Mouse (Mus musculus): ENCODE measurements around the gene Fam167b. TPM values are rescaled to one million over a fixed set of nuclear protein-coding genes. Genes with fewer than 3 reads are reported as not detected.

Gene Fam167b
- polyA plus RNA-seq, 1 experiment from 2014 or later, result 0.31 TPM

DNA sequence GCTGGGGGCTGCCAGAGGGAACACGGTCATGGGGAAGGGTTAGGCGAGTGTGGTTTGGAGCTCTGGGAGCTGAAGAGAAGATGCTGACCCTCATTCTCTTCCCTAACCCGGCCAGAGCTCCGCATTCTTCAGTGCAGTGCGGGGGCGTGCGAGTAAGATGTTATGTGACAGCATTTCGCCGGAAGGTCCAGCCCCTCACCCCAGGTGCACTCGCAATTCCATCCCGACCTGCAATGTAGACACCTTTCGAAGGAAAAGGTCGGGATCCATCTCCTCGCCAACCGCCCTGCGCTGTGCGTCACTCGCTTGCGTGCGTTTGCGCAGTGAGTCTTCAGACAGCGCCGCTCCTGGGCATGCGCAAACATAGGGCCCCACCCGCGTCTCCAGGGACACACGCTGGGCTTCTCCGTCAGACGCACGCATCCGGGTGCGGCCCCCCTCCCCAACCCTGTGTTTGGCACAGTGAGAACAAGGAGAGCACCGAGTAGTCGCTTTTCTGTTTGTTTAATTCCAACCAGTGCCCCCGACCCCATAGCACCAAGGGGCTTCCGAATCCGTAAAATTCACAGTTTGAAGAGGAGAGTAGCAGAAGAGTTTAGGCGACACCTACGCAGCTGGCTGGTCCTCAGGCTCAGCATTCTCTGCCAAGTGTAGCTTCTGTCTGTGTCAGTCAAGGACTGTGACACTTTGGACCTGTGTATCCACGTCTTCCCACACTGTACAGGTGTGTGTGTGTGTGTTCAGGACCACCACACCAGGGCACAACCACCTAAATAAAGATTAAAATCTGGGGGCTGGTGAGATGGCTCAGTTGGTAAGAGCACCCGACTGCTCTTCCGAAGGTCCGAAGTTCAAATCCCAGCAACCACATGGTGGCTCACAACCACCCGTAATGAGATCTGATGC is 40.7 kb upstream of the Fam167b start, which contains the start of gene Iqcc:
Iqcc (minus strand) TSS at position 314 of the 906 bp plus-strand sequence.
- Histone ChIP-seq H3K27me3 (replicated peaks) (no peaks in the 10 kb centered on the region), H3K4me2 (peak within 1 kb of the TSS; percentile 77), H3K9ac (peak within 1 kb of the TSS; percentile 73), H3K27ac (peak within 1 kb of the TSS; percentile 92), H3K9me3 (no peaks in the 10 kb centered on the region), H3K4me3 (peak within 1 kb of the TSS; percentile 55), H3K36me3 (replicated peaks) (no peaks in the 10 kb centered on the region), H3K4me1 (peaks cover 41% of the 10 kb centered on the region)
- 4% methylated on average over 44 of the region's 44 CpGs for WGBS
- peak; percentile 89 for ATAC-seq (replicated peaks)

DNA sequence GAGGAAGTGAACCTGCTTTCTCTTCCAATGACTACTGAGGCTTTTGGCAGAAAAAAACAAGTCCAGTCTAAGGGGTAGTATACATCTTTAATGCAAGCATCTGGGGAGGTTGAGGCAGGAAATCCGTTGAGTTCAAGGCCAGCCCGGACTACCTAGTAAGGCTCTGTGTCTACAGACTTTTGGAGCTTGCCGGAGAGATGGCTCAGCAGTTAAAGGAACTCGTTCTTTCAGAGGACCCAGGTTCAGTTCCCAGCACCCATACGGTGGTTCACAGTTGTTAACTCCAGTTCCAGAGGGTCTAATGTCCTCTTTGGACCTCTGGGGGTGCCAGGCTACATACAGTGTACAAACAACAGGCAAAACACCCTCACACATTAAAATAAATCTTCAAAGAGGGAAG is 39.7 kb upstream of the Fam167b start:
- ATAC-seq (replicated peaks), result no peak
- Histone ChIP-seq H3K27me3 (replicated peaks) (no peaks in the 10 kb centered on the region), H3K9ac (peak overlapping the region; percentile 73; the same call in 1 of the 2 replicates), H3K4me3 (peak overlapping the region; percentile 55), H3K36me3 (replicated peaks) (no peaks in the 10 kb centered on the region), H3K9me3 (no peaks in the 10 kb centered on the region), H3K27ac (peak overlapping the region; percentile 92; the same call in 1 of the 2 replicates), H3K4me1 (peaks cover 39% of the 10 kb centered on the region), H3K4me2 (peak overlapping the region; percentile 77)
- WGBS, result 94% methylated on average over 5 of the region's 5 CpGs

DNA sequence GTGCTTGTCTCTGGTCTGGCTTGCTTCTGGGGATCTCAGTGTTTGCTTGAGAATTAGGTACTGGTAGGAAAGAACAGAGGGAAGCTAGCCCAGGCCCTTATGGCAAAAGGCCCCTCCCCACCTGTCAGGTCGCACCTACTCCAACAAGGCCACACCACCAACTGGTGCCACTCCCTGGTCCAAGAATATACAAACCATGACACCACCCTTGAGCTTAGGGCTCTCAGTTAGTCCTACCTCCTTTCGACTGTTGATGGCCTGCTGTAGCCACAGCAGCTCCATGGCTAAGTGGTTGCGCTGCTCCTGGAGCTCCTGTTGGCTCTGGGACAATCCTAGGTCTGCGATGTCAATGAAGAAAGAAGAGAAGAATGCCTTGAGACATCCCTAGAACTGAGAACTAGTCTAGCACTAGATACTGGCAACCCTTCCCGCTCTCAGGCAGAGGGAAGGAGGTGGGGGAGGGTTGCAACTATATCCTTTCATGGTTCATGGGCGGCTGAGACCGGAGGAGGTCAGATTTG is 38.8 kb upstream of the Fam167b start:
- Histone ChIP-seq H3K27ac (no peak overlapping the region), H3K27me3 (replicated peaks) (no peaks in the 10 kb centered on the region), H3K9me3 (no peaks in the 10 kb centered on the region), H3K4me2 (no peak overlapping the region), H3K9ac (no peak overlapping the region), H3K36me3 (replicated peaks) (no peaks in the 10 kb centered on the region), H3K4me1 (peaks cover 31% of the 10 kb centered on the region), H3K4me3 (no peak overlapping the region)
- no peak for ATAC-seq (replicated peaks)
- WGBS, result 95% methylated on average over 7 of the region's 7 CpGs

DNA sequence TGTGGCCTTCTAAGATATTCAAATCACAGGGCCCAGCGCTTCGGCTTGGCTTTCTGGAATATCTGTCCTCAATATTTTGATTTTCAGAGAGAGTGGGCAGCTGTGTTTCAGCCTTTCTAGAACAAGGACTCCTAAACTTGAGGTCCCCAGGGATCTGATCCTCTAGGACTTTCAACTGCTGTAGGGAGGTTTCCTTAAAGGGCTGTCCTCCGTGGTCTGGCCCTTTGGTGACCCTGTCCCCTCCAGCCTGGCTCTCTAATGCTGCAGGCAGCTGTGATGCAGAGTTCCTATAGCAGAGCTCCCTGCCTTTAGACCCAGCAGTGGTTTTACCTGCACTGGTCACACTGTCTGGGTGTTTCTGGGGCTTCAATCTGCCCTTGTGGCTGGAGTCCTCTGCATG is 38.3 kb upstream of the Fam167b start:
- H3K4me1 ChIP-seq, result peaks cover 25% of the 10 kb centered on the region
- no peak for ATAC-seq (replicated peaks)
- H3K9ac ChIP-seq, result no peak overlapping the region
- no peaks in the 10 kb centered on the region for H3K27me3 ChIP-seq (replicated peaks)
- 93% methylated on average over 3 of the region's 3 CpGs for WGBS
- H3K9me3 ChIP-seq, result no peaks in the 10 kb centered on the region
- H3K4me2 ChIP-seq, result no peak overlapping the region
- H3K27ac ChIP-seq, result no peak overlapping the region
- no peak overlapping the region for H3K4me3 ChIP-seq
- no peaks in the 10 kb centered on the region for H3K36me3 ChIP-seq (replicated peaks)

DNA sequence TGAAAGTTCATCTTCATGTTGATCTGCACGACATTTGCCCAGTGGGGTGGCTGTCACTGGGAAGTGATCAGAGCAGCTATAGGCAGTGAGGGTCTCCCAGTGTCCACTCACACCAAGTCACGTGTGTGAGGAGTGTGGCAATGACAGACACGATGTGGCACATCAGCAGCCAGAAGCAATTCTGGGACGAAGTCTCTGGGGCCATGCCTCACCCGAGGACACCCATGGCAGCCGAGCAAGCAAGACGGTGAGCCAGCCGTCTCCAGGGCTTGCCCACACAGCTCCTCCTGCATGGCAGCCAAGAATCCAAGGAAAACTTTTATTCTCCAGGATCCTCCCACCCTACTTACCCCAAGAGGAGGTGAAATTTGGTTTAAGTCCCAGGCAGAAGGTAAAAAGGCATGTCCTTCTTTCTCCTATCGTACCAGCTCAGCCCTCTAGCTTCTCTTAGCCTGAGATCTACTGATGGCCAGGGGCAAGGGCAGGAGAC is 37.5 kb upstream of the Fam167b start:
- Histone ChIP-seq H3K4me1 (peaks cover 17% of the 10 kb centered on the region), H3K9me3 (no peaks in the 10 kb centered on the region), H3K27me3 (replicated peaks) (no peaks in the 10 kb centered on the region), H3K9ac (no peak overlapping the region), H3K4me2 (no peak overlapping the region), H3K36me3 (replicated peaks) (no peaks in the 10 kb centered on the region), H3K4me3 (no peak overlapping the region), H3K27ac (no peak overlapping the region)
- WGBS, result 91% methylated on average over 9 of the region's 9 CpGs
- ATAC-seq (replicated peaks), result no peak

DNA sequence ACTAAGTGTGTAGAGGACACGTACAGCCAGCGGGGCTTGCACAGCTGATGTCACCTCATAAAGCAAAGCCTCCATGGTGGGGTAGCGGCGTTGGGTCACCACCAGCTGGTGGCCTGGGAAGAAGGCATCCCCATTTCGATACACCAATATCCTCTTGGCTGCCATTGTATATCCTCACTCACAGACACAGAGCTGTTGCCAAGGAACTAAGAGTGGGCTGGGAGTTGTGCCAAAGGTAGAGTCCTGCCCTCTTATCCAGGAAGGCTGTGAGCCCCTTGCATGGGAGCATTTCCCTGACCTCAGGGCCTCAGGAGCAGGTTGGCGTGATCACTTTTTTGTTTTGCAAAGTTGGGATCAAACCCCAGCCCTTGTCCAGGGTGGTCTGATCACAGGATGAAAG is 35.7 kb upstream of the Fam167b start, which contains the start of gene Dcdc2b:
Dcdc2b (minus strand) TSS at position 165 of the 400 bp plus-strand sequence.
- 78% methylated on average over 6 of the region's 6 CpGs for WGBS
- no peak within 1 kb of the TSS for H3K9ac ChIP-seq
- H3K4me3 ChIP-seq, result no peak within 1 kb of the TSS
- H3K36me3 ChIP-seq (replicated peaks), result no peaks in the 10 kb centered on the region
- H3K27ac ChIP-seq, result no peak within 1 kb of the TSS
- no peaks in the 10 kb centered on the region for H3K27me3 ChIP-seq (replicated peaks)
- H3K9me3 ChIP-seq, result no peaks in the 10 kb centered on the region
- H3K4me1 ChIP-seq, result peaks cover 9% of the 10 kb centered on the region
- no peak for ATAC-seq (replicated peaks)
- no peak within 1 kb of the TSS for H3K4me2 ChIP-seq

DNA sequence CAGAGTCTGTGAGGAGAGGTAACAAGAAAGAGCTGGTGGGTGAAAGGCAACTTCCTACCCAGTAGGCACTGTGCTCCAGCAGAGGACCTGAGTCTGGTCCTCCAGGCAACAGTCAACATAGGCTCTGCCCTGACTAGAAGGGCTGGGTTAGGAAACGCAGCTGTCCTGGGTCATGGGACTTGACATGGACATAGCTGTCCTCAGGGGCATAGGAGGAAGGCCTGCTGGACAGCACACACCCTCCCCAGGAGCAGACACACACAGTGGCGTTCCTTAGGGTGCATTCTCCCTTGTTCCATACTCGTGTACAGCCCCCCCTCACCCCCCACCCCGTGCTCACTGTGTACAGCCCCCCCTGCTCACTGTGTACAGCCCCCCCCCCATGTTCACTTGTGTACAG is 32.1 kb upstream of the Fam167b start:
- H3K4me1 ChIP-seq, result peaks cover 6% of the 10 kb centered on the region; the same call in 1 of the 2 replicates
- ATAC-seq (replicated peaks), result no peak
- no peak overlapping the region for H3K9ac ChIP-seq
- no peaks in the 10 kb centered on the region for H3K9me3 ChIP-seq
- no peak overlapping the region for H3K4me2 ChIP-seq
- 73% methylated on average over 4 of the region's 4 CpGs for WGBS
- peaks cover 10% of the 10 kb centered on the region for H3K36me3 ChIP-seq (replicated peaks)
- no peak overlapping the region for H3K4me3 ChIP-seq
- no peak overlapping the region for H3K27ac ChIP-seq
- no peaks in the 10 kb centered on the region for H3K27me3 ChIP-seq (replicated peaks)

DNA sequence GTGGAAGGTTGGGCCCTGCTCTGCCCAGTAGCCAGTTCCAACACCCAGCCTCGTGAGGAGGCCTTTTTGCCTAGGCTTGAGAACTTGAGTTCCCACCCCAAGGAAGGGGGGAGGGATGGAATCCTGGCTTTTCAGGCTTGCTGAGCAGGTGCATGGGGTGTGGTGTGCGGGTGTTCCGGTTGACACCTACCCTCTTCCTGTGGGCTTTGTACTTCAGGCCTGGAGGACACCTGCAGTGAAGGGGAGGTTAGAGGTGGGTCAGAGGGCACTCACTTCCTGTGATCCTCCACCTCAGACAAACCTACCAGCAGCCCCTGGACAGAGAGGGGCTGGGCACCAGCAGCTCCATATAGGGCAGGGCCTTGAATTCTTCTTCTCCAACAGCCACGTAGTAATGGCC is 31.7 kb upstream of the Fam167b start:
- Histone ChIP-seq H3K27me3 (replicated peaks) (no peaks in the 10 kb centered on the region), H3K27ac (no peak overlapping the region), H3K9ac (no peak overlapping the region), H3K36me3 (replicated peaks) (peaks cover 13% of the 10 kb centered on the region), H3K4me2 (no peak overlapping the region), H3K4me3 (no peak overlapping the region), H3K9me3 (no peaks in the 10 kb centered on the region), H3K4me1 (peaks cover 6% of the 10 kb centered on the region; the same call in 1 of the 2 replicates)
- WGBS, result 88% methylated on average over 4 of the region's 4 CpGs
- no peak for ATAC-seq (replicated peaks)

DNA sequence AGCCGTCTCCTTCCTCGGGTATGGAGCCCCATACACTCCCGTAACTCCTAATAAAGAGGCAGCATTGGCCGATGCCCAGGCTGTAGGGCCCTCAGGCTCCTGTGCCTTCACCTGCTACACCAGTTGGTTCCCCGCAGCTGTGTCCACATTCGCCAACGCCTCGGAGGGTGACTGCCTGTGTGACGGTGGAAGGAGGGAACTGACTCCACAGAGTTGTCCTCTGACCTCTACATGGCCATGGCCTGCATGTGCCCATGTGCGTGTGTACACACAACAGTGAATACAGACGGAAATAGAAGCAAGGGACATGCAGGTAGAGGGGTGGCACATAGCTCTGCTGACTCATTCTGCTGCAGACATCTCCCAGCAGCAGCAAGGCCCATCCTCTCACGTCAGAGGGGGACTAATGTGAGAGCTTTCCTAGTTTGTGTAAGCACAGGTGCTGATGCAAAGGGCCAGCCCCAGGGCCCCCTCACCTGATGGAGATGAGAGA is 30.8 kb upstream of the Fam167b start:
- Histone ChIP-seq H3K36me3 (replicated peaks) (peaks cover 18% of the 10 kb centered on the region), H3K4me1 (peaks cover 6% of the 10 kb centered on the region; the same call in 1 of the 2 replicates), H3K4me3 (no peak overlapping the region), H3K9ac (no peak overlapping the region), H3K27ac (no peak overlapping the region), H3K9me3 (no peaks in the 10 kb centered on the region), H3K4me2 (no peak overlapping the region), H3K27me3 (replicated peaks) (no peaks in the 10 kb centered on the region)
- WGBS, result 85% methylated on average over 12 of the region's 12 CpGs
- ATAC-seq (replicated peaks), result no peak

DNA sequence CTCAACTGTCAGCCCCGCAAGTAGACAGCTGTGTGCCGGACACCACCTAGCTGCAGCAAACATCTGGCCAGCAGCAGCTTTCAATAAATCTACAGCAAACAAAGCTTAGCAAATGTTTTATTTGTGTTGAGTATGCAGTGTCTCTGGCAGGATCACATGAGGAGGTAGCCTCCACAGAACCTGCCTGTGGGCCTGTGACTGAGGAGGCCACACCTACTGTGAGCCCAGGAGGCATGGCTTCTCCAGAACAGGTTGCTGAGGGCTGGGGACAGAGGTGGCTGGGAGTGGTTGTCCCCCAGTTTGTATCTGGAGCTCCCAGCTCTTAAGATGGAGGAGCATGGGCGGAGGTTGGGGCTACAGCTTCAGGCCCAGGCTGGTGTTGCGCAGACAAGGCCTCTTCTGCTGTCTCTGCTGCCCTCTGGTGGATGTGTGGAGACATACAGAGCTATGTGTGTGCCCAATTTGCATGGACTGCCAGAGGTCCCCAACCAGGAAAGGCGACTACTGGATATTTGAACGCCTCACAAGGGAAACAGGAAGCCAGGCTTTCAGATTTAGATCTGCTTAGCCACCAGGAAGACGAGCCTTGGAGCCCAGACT is 30.2 kb upstream of the Fam167b start:
- H3K27ac ChIP-seq, result peak overlapping the region; percentile 72
- peak; percentile 78 for ATAC-seq (replicated peaks)
- peaks cover 6% of the 10 kb centered on the region; the same call in 1 of the 2 replicates for H3K4me1 ChIP-seq
- H3K9ac ChIP-seq, result 0 out of 2 replicates have a peak overlapping the region, but pooled peaks have one; percentile 14
- WGBS, result 40% methylated on average over 7 of the region's 7 CpGs
- peaks cover 18% of the 10 kb centered on the region for H3K36me3 ChIP-seq (replicated peaks)
- no peaks in the 10 kb centered on the region for H3K27me3 ChIP-seq (replicated peaks)
- no peaks in the 10 kb centered on the region for H3K9me3 ChIP-seq
- H3K4me2 ChIP-seq, result no peak overlapping the region
- H3K4me3 ChIP-seq, result no peak overlapping the region

DNA sequence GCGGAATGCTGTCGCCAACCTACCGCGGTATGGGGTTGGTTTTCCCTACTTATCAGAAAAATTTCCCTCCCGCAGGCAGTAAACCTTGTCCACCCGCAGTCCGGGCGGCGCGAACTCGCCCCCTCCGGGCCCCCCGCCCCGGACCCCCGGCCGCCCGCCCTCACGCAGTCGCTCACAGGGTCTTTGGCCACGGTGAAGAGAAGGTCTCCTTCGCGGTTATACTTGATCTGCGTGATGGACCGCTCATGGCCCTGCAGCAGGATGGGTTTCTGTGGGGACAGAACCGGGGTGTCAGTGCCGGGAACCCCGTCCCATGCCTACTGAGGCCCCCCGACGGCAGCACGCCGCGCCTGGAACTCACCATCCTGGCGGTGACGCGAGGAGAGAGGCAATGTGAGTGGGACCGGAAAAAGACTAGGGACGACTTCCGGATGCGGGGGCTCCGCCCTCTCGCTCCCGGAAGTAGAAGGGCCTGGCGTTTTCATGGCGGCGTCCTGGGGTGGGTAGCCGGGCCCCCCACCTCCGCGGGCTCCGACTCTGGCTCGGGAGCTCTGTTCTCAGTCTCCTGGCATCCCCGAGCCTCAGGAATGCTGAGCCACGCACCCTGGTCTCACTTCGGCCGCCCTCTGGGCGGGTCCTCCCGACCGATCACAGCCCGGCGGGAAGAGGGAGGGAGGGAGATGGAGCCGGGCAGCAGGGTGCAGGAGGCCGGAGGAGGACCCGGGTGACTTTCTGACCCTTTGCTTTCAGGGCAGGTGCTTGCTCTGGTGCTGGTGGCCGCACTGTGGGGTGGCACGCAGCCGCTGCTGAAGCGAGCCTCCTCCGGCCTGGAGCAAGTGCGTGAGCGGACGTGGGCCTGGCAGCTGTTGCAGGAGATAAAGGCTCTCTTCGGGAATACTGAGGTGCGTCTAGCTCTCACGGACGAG is 22.1 kb upstream of the Fam167b start, which contains the start of the genes Eif3i and Tmem234:
Eif3i (minus strand) TSS at position 416 of the 926 bp plus-strand sequence.
Tmem234 (plus strand) TSS at position 436 of the 926 bp plus-strand sequence.
- peak within 1 kb of the TSS; percentile 85 for H3K4me2 ChIP-seq
- no peaks in the 10 kb centered on the region for H3K27me3 ChIP-seq (replicated peaks)
- peak within 1 kb of the TSS; percentile 92 for H3K4me3 ChIP-seq
- peak within 1 kb of the TSS; percentile 77 for H3K27ac ChIP-seq
- peak; percentile 91 for ATAC-seq (replicated peaks)
- peak within 1 kb of the TSS; percentile 96 for H3K9ac ChIP-seq
- no peaks in the 10 kb centered on the region for H3K9me3 ChIP-seq
- under 1% methylated on average over 74 of the region's 74 CpGs for WGBS
- H3K36me3 ChIP-seq (replicated peaks), result peaks cover 14% of the 10 kb centered on the region; the same call in 1 of the 2 replicates
- peaks cover 34% of the 10 kb centered on the region for H3K4me1 ChIP-seq

Data from midbrain, embryonic 15.5 days (tissue).